Mouse (Mus musculus) olfactory bulb, adult 2 months (tissue): Measurements from ENCODE around the gene Pgm3.

Experiments used
- CTCF ChIP-seq: fragments of 200-500 bp; IDR thresholded peaks from 2 replicates; pipeline ENCODE4 v1.5.1; 2012; ENCODE audit warnings: low read depth, mild to moderate bottlenecking, low read length, moderate library complexity; ENCODE audit not compliant: insufficient read depth
- POLR2A ChIP-seq: fragments of 200-500 bp; IDR thresholded peaks from 2 replicates; pipeline ENCODE4 v1.6.1; 2012; ENCODE audit warnings: mild to moderate bottlenecking, low read depth, low read length, moderate library complexity; ENCODE audit not compliant: insufficient read depth

- TF ChIP-seq CTCF (no peak), POLR2A (no peak)
Measured at GRCm38 (mm10) chr9:86573616-86574303, 2.1 kb upstream of the Pgm3 start.
